Mouse (Mus musculus): Measurements from ENCODE around the gene Ces1d. TPM values are rescaled to one million over a fixed set of nuclear protein-coding genes. Genes with fewer than 3 reads are reported as not detected.
"Not testable (repeated sequence)": the region's sequence is repeated elsewhere in the genome, so short reads cannot be mapped to it uniquely, and the experiment has no call there.

Ces1d gene
- 34.4 and 36.8 TPM in 2 replicates for polyA plus RNA-seq (2015; fragmentation: Nextera tagmentation; extraction: Ambion mirVana)

- Histone ChIP-seq H3K27ac (replicated peaks) (no peak within 1 kb of the TSS), H3K4me1 (replicated peaks) (0 out of 2 replicates have a peak, but pooled peaks cover 4% of the 10 kb centered on the region), H3K36me3 (replicated peaks) (no peaks in the 10 kb centered on the region), H3K4me2 (peak within 1 kb of the TSS; percentile 32), H3K9me3 (replicated peaks) (no peaks in the 10 kb centered on the region), H3K4me3 (replicated peaks) (peak within 1 kb of the TSS; percentile 12), H3K9ac (no peak within 1 kb of the TSS), H3K27me3 (no peaks in the 10 kb centered on the region)
- 53% methylated on average over 8 of the region's 8 CpGs for WGBS (ENCODE audit: insufficient replicate concordance)
- ATAC-seq (ENCODE audit: insufficient read depth), result peak; percentile 54
Measured at GRCm38 (mm10) chr8:93197685-93198525, at the start of gene Ces1d. Ces1d (minus strand) TSS chr8:93197838.

DNA sequence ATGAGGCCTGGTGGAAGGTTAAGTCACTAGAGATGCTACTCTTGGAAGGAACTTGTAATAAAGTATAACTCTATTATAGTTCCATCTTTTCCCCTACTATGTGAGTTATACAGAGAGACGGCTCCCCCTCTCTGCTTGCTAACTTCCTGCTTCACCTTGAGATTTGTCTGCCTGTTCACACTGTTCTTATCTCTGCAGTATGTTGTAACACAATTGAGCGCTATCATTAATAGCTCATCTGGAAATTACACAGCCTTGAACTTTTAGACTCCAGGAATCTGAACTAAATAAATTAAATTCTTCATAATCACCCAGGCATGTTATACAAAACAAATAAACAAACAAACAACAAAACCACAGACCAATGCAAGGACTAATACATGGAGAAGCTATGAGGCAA lies 48.4 kb upstream of the Ces1d start:
- ATAC-seq (ENCODE audit: insufficient read depth), result no peak
- Histone ChIP-seq H3K9me3 (replicated peaks) (no peaks in the 10 kb centered on the region), H3K27ac (replicated peaks) (no peak overlapping the region), H3K9ac (no peak overlapping the region), H3K36me3 (replicated peaks) (no peaks in the 10 kb centered on the region), H3K27me3 (no peaks in the 10 kb centered on the region), H3K4me2 (no peak overlapping the region), H3K4me1 (replicated peaks) (no peaks in the 10 kb centered on the region), H3K4me3 (replicated peaks) (no peak overlapping the region)
- WGBS (ENCODE audit: insufficient replicate concordance), result 52% methylated on average over 2 of the region's 2 CpGs

DNA sequence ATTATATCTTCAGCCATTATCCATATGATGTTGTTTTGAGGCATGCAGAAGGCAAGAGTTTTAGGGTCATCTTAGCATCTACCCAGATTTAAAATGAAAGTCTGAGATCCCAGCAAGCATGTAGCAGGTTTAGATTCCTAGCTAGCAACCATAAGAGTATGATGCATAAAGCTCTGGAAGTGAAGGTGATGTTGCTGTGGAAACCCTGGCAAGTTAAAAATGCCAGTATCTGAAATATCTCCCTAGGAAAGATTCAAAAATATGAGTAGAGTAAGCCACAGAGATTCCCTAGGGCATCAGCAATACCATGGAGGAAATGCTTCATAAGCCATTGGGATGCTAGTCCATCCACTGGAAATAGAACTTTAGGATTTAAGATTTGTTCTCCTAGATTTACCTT lies 42.2 kb upstream of the Ces1d start:
- H3K27me3 ChIP-seq, result no peaks in the 10 kb centered on the region
- no peak overlapping the region for H3K27ac ChIP-seq (replicated peaks)
- no peaks in the 10 kb centered on the region for H3K9me3 ChIP-seq (replicated peaks)
- no peaks in the 10 kb centered on the region for H3K36me3 ChIP-seq (replicated peaks)
- no peak overlapping the region for H3K9ac ChIP-seq
- H3K4me1 ChIP-seq (replicated peaks), result no peaks in the 10 kb centered on the region
- H3K4me3 ChIP-seq (replicated peaks), result no peak overlapping the region
- ATAC-seq (ENCODE audit: insufficient read depth), result no peak
- no peak overlapping the region for H3K4me2 ChIP-seq

- WGBS (ENCODE audit: insufficient replicate concordance), result 61% methylated on average over 1 of the region's 1 CpGs
- H3K9me3 ChIP-seq (replicated peaks), result no peaks in the 10 kb centered on the region
- ATAC-seq (ENCODE audit: insufficient read depth), result no peak
Measured at GRCm38 (mm10) chr8:93235681-93236080, 38.0 kb upstream of the Ces1d start.

GRCm38 (mm10) chr8:93234706-93235105 lies 37.1 kb upstream of the Ces1d start:
- no peaks in the 10 kb centered on the region for H3K9me3 ChIP-seq (replicated peaks)
- H3K4me3 ChIP-seq (replicated peaks), result no peak overlapping the region
- H3K4me2 ChIP-seq, result no peak overlapping the region
- no peaks in the 10 kb centered on the region for H3K27me3 ChIP-seq
- ATAC-seq (ENCODE audit: insufficient read depth), result no peak
- no peaks in the 10 kb centered on the region for H3K4me1 ChIP-seq (replicated peaks)
- 48% methylated on average over 1 of the region's 1 CpGs for WGBS (ENCODE audit: insufficient replicate concordance)
- H3K9ac ChIP-seq, result no peak overlapping the region
- H3K27ac ChIP-seq (replicated peaks), result no peak overlapping the region
- no peaks in the 10 kb centered on the region for H3K36me3 ChIP-seq (replicated peaks)

More at GRCm38 (mm10) chr8:93235681-93236080, 38.0 kb upstream of the Ces1d start:
- Histone ChIP-seq H3K4me3 (replicated peaks) (no peak overlapping the region), H3K4me2 (no peak overlapping the region), H3K27ac (replicated peaks) (no peak overlapping the region), H3K36me3 (replicated peaks) (no peaks in the 10 kb centered on the region), H3K9ac (no peak overlapping the region), H3K27me3 (no peaks in the 10 kb centered on the region), H3K4me1 (replicated peaks) (no peaks in the 10 kb centered on the region)

DNA sequence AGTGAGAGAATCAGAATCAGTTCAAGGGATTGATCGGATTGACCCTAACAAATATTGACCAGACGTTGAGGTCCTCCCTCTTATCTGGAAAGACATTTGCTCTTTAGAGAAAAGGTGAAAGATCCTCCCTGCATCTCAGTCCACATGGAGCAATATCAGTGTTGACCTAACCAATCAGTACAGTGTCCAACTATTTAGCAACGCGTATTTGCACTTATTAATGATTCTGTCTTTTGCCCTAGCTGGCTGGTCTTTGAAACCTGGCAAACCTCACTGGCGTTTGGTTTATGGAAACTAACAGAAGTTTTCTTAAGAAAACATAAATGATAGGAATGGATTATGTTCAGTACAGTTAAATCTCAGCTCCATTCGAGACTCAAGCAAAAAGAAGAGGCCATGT lies 36.4 kb upstream of the Ces1d start:
- WGBS (ENCODE audit: insufficient replicate concordance), result 50% methylated on average over 6 of the region's 6 CpGs
- no peak overlapping the region for H3K9ac ChIP-seq
- H3K9me3 ChIP-seq (replicated peaks), result no peaks in the 10 kb centered on the region
- no peaks in the 10 kb centered on the region for H3K27me3 ChIP-seq
- H3K27ac ChIP-seq (replicated peaks), result no peak overlapping the region
- H3K4me1 ChIP-seq (replicated peaks), result no peaks in the 10 kb centered on the region
- no peak overlapping the region for H3K4me3 ChIP-seq (replicated peaks)
- H3K36me3 ChIP-seq (replicated peaks), result no peaks in the 10 kb centered on the region
- H3K4me2 ChIP-seq, result no peak overlapping the region
- ATAC-seq (ENCODE audit: insufficient read depth), result peak; percentile 80

GRCm38 (mm10) chr8:93229446-93229845 lies 31.8 kb upstream of the Ces1d start, which contains the start of gene Ces1e:
Ces1e (minus strand) TSS chr8:93229619.
- peak within 1 kb of the TSS; percentile 16; the same call in 1 of the 2 replicates for H3K4me2 ChIP-seq
- no peak within 1 kb of the TSS for H3K27ac ChIP-seq (replicated peaks)
- H3K9ac ChIP-seq, result no peak within 1 kb of the TSS
- no peaks in the 10 kb centered on the region for H3K9me3 ChIP-seq (replicated peaks)
- ATAC-seq (ENCODE audit: insufficient read depth), result no peak
- no peaks in the 10 kb centered on the region for H3K27me3 ChIP-seq
- H3K4me1 ChIP-seq (replicated peaks), result no peaks in the 10 kb centered on the region
- H3K4me3 ChIP-seq (replicated peaks), result no peak within 1 kb of the TSS
- no peaks in the 10 kb centered on the region for H3K36me3 ChIP-seq (replicated peaks)

- peak overlapping the region; percentile 16; the same call in 1 of the 2 replicates for H3K4me2 ChIP-seq
- H3K36me3 ChIP-seq (replicated peaks), result no peaks in the 10 kb centered on the region
- no peaks in the 10 kb centered on the region for H3K4me1 ChIP-seq (replicated peaks)
- H3K27ac ChIP-seq (replicated peaks), result no peak overlapping the region
- WGBS (ENCODE audit: insufficient replicate concordance), result 49% methylated on average over 11 of the region's 11 CpGs
- H3K9ac ChIP-seq, result no peak overlapping the region
- no peak for ATAC-seq (ENCODE audit: insufficient read depth)
- no peaks in the 10 kb centered on the region for H3K27me3 ChIP-seq
- no peak overlapping the region for H3K4me3 ChIP-seq (replicated peaks)
- no peaks in the 10 kb centered on the region for H3K9me3 ChIP-seq (replicated peaks)
Measured at GRCm38 (mm10) chr8:93228673-93229370, 31.2 kb upstream of the Ces1d start.

DNA sequence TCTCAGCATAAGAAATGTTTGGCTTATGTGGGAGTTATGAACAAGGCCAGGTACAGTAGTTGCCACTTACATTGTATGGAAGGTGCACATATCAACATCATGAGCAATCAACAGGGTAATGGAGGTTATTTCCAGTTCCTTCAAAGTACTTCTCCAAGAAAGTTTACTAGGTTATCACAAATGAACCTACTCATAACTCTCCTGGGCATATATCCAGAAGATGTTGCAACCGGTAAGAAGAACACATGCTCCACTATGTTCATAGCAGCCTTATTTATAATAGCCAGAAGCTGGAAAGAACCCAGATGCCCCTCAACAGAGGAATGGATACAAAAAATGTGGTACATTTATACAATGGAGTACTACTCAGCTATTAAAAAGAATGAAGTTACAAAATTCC lies 28.8 kb upstream of the Ces1d start:
- H3K4me1 ChIP-seq (replicated peaks); H3K4me2 ChIP-seq; H3K27ac ChIP-seq (replicated peaks); H3K4me3 ChIP-seq (replicated peaks); H3K9me3 ChIP-seq (replicated peaks); H3K27me3 ChIP-seq; H3K9ac ChIP-seq; ATAC-seq (ENCODE audit: insufficient read depth); H3K36me3 ChIP-seq (replicated peaks): not testable (repeated sequence)
- 74% methylated on average over 1 of the region's 1 CpGs for WGBS (ENCODE audit: insufficient replicate concordance)

GRCm38 (mm10) chr8:93221896-93222295 lies 24.3 kb upstream of the Ces1d start:
- no peaks in the 10 kb centered on the region for H3K4me1 ChIP-seq (replicated peaks)
- no peak overlapping the region for H3K4me3 ChIP-seq (replicated peaks)
- no peaks in the 10 kb centered on the region for H3K9me3 ChIP-seq (replicated peaks)
- no peak for ATAC-seq (ENCODE audit: insufficient read depth)
- 51% methylated on average over 3 of the region's 3 CpGs for WGBS (ENCODE audit: insufficient replicate concordance)
- no peaks in the 10 kb centered on the region for H3K27me3 ChIP-seq
- H3K9ac ChIP-seq, result no peak overlapping the region
- no peak overlapping the region for H3K4me2 ChIP-seq
- no peaks in the 10 kb centered on the region for H3K36me3 ChIP-seq (replicated peaks)
- H3K27ac ChIP-seq (replicated peaks), result no peak overlapping the region

GRCm38 (mm10) chr8:93217867-93218266 lies 20.2 kb upstream of the Ces1d start:
- no peaks in the 10 kb centered on the region for H3K27me3 ChIP-seq
- no peak for ATAC-seq (ENCODE audit: insufficient read depth)
- H3K27ac ChIP-seq (replicated peaks), result no peak overlapping the region
- no peaks in the 10 kb centered on the region for H3K9me3 ChIP-seq (replicated peaks)
- 56% methylated on average over 4 of the region's 4 CpGs for WGBS (ENCODE audit: insufficient replicate concordance)
- H3K4me1 ChIP-seq (replicated peaks), result no peaks in the 10 kb centered on the region
- H3K9ac ChIP-seq, result no peak overlapping the region
- H3K4me3 ChIP-seq (replicated peaks), result no peak overlapping the region
- no peak overlapping the region for H3K4me2 ChIP-seq
- H3K36me3 ChIP-seq (replicated peaks), result no peaks in the 10 kb centered on the region
